Mouse (Mus musculus): Measurements from ENCODE around the gene Zfpl1. TPM values are rescaled to one million over a fixed set of nuclear protein-coding genes. Genes with fewer than 3 reads are reported as not detected.

The Zfpl1 gene
- total RNA-seq, 1 experiment: 39.4 TPM

GRCm38 (mm10) chr19:6048681-6049410, 35.9 kb downstream of the Zfpl1 start:
- Histone ChIP-seq H3K4me3 (ENCODE audit: insufficient read depth in 1 of 2, low read depth in 1 of 2, low read length in 2 of 2, poor library complexity in 1 of 2, severe bottlenecking in 1 of 2) (no peak overlapping the region), H3K36me3 (ENCODE audit: control insufficient read depth, insufficient read depth, low read length, poor library complexity, severe bottlenecking) (peaks cover 51% of the 10 kb centered on the region), H3K9ac (ENCODE audit: insufficient read depth, low read depth, low read length, poor library complexity, severe bottlenecking) (no peak overlapping the region), H3K9me3 (ENCODE audit: control insufficient read depth, insufficient read depth, low read depth, low read length) (no peaks in the 10 kb centered on the region), H3K4me1 (ENCODE audit: control insufficient read depth in 2 of 2, insufficient read depth in 2 of 2, low read length in 2 of 2, poor library complexity in 1 of 2) (no peaks in the 10 kb centered on the region; a peak in 1 of 4 replicates), H3K27ac (ENCODE audit: insufficient read depth, low read depth, low read length, poor library complexity, severe bottlenecking) (no peak overlapping the region)
- no peak for TF ChIP-seq ZC3H11A (IDR thresholded peaks at IDR 0.05; ENCODE audit: borderline replicate concordance, low read depth, low read length)
- TF ChIP-seq CHD2 (IDR thresholded peaks at IDR 0.05; ENCODE audit: low read depth, low read length): no peak
- no peak for TF ChIP-seq ZNF384 (IDR thresholded peaks at IDR 0.05; ENCODE audit: low read depth, low read length)
- no peak for TF ChIP-seq MAFK (IDR thresholded peaks at IDR 0.05; ENCODE audit: insufficient read depth, low read depth, low read length)
- no peak for TF ChIP-seq HCFC1 (IDR thresholded peaks at IDR 0.05; ENCODE audit: borderline replicate concordance, insufficient read depth, low read length)
- DNase-seq (ENCODE audit: low read depth, low spot score): no peak
- in situ Hi-C loops (cut with MboI; ENCODE audit: low sequenced_read_pairs in 2 of 2, unreplicated experiment in 2 of 2): no loop called here

GRCm38 (mm10) chr19:6047899-6048166, 36.9 kb downstream of the Zfpl1 start:
- Histone ChIP-seq H3K9ac (ENCODE audit: insufficient read depth, low read depth, low read length, poor library complexity, severe bottlenecking) (peak overlapping the region; percentile 91), H3K36me3 (ENCODE audit: control insufficient read depth, insufficient read depth, low read length, poor library complexity, severe bottlenecking) (peaks cover 42% of the 10 kb centered on the region)
- no peak for DNase-seq (ENCODE audit: low read depth, low spot score)

GRCm38 (mm10) chr19:6047154-6047898, 37.4 kb downstream of the Zfpl1 start:
- Histone ChIP-seq H3K36me3 (ENCODE audit: control insufficient read depth, insufficient read depth, low read length, poor library complexity, severe bottlenecking) (peaks cover 38% of the 10 kb centered on the region), H3K9me3 (ENCODE audit: control insufficient read depth, insufficient read depth, low read depth, low read length) (no peaks in the 10 kb centered on the region), H3K9ac (ENCODE audit: insufficient read depth, low read depth, low read length, poor library complexity, severe bottlenecking) (peak overlapping the region; percentile 91), H3K27ac (ENCODE audit: insufficient read depth, low read depth, low read length, poor library complexity, severe bottlenecking) (no peak overlapping the region; the same call in 1 of the 2 replicates), H3K4me3 (ENCODE audit: insufficient read depth in 1 of 2, low read depth in 1 of 2, low read length in 2 of 2, poor library complexity in 1 of 2, severe bottlenecking in 1 of 2) (peak overlapping the region; percentile 74 to 80), H3K4me1 (ENCODE audit: control insufficient read depth in 2 of 2, insufficient read depth in 2 of 2, low read length in 2 of 2, poor library complexity in 1 of 2) (no peaks in the 10 kb centered on the region; a peak in 1 of 4 replicates)
- TF ChIP-seq ZNF384 (IDR thresholded peaks at IDR 0.05; ENCODE audit: low read depth, low read length) (no peak), MAFK (IDR thresholded peaks at IDR 0.05; ENCODE audit: insufficient read depth, low read depth, low read length) (no peak), ZC3H11A (IDR thresholded peaks at IDR 0.05; ENCODE audit: borderline replicate concordance, low read depth, low read length) (no peak), HCFC1 (IDR thresholded peaks at IDR 0.05; ENCODE audit: borderline replicate concordance, insufficient read depth, low read length) (no peak), CHD2 (IDR thresholded peaks at IDR 0.05; ENCODE audit: low read depth, low read length) (no peak)
- in situ Hi-C loops (cut with MboI; ENCODE audit: low sequenced_read_pairs in 2 of 2, unreplicated experiment in 2 of 2): no loop called here
- no peak for DNase-seq (ENCODE audit: low read depth, low spot score)

More at GRCm38 (mm10) chr19:6047899-6048166, 36.9 kb downstream of the Zfpl1 start:
- no peak for TF ChIP-seq ZC3H11A (IDR thresholded peaks at IDR 0.05; ENCODE audit: borderline replicate concordance, low read depth, low read length)
- no peak for TF ChIP-seq MAFK (IDR thresholded peaks at IDR 0.05; ENCODE audit: insufficient read depth, low read depth, low read length)
- TF ChIP-seq CHD2 (IDR thresholded peaks at IDR 0.05; ENCODE audit: low read depth, low read length): no peak
- no peak for TF ChIP-seq ZNF384 (IDR thresholded peaks at IDR 0.05; ENCODE audit: low read depth, low read length)
- Histone ChIP-seq H3K4me3 (ENCODE audit: insufficient read depth in 1 of 2, low read depth in 1 of 2, low read length in 2 of 2, poor library complexity in 1 of 2, severe bottlenecking in 1 of 2) (peak overlapping the region; percentile 74 to 80), H3K27ac (ENCODE audit: insufficient read depth, low read depth, low read length, poor library complexity, severe bottlenecking) (no peak overlapping the region), H3K9me3 (ENCODE audit: control insufficient read depth, insufficient read depth, low read depth, low read length) (no peaks in the 10 kb centered on the region), H3K4me1 (ENCODE audit: control insufficient read depth in 2 of 2, insufficient read depth in 2 of 2, low read length in 2 of 2, poor library complexity in 1 of 2) (no peaks in the 10 kb centered on the region; a peak in 1 of 4 replicates)
- in situ Hi-C loops (cut with MboI; ENCODE audit: low sequenced_read_pairs in 2 of 2, unreplicated experiment in 2 of 2): no loop called here

GRCm38 (mm10) chr19:6046294-6047153, 38.2 kb downstream of the Zfpl1 start, which contains the start of gene Syvn1:
Gene Syvn1, plus strand, starts transcription at chr19:6046576.
- peak within 1 kb of the TSS; percentile 81 for H3K27ac ChIP-seq (ENCODE audit: insufficient read depth, low read depth, low read length, poor library complexity, severe bottlenecking)
- peak within 1 kb of the TSS; percentile 91 for H3K9ac ChIP-seq (ENCODE audit: insufficient read depth, low read depth, low read length, poor library complexity, severe bottlenecking)
- peak; percentile 90 for DNase-seq (ENCODE audit: low read depth, low spot score)
- no peaks in the 10 kb centered on the region; a peak in 1 of 4 replicates for H3K4me1 ChIP-seq (ENCODE audit: control insufficient read depth in 2 of 2, insufficient read depth in 2 of 2, low read length in 2 of 2, poor library complexity in 1 of 2)
- H3K9me3 ChIP-seq (ENCODE audit: control insufficient read depth, insufficient read depth, low read depth, low read length): no peaks in the 10 kb centered on the region
- H3K4me3 ChIP-seq (ENCODE audit: insufficient read depth in 1 of 2, low read depth in 1 of 2, low read length in 2 of 2, poor library complexity in 1 of 2, severe bottlenecking in 1 of 2): peak within 1 kb of the TSS; percentile 74 to 80
- H3K36me3 ChIP-seq (ENCODE audit: control insufficient read depth, insufficient read depth, low read length, poor library complexity, severe bottlenecking): peaks cover 32% of the 10 kb centered on the region
- TF ChIP-seq ZC3H11A (IDR thresholded peaks at IDR 0.05; ENCODE audit: borderline replicate concordance, low read depth, low read length): no peak
- TF ChIP-seq CHD2 (IDR thresholded peaks at IDR 0.05; ENCODE audit: low read depth, low read length): peak; percentile 94
- no peak for TF ChIP-seq MAFK (IDR thresholded peaks at IDR 0.05; ENCODE audit: insufficient read depth, low read depth, low read length)
- no peak for TF ChIP-seq ZNF384 (IDR thresholded peaks at IDR 0.05; ENCODE audit: low read depth, low read length)
- no peak; the same call in 1 of the 2 replicates for TF ChIP-seq HCFC1 (IDR thresholded peaks at IDR 0.05; ENCODE audit: borderline replicate concordance, insufficient read depth, low read length)
- in situ Hi-C loops (cut with MboI; ENCODE audit: low sequenced_read_pairs in 2 of 2, unreplicated experiment in 2 of 2): no loop called here

Data from ES-E14 (cell line).